Mouse (Mus musculus): ENCODE measurements around the gene Rap1gap2.

- TF ChIP-seq CTCF (IDR thresholded peaks at IDR 0.05; ENCODE audit: extremely low read depth, insufficient read depth, low read length) (no peak), POLR2A (IDR thresholded peaks at IDR 0.05; ENCODE audit: extremely low read depth, insufficient read depth, low read length) (no peak)
Measured at GRCm38 (mm10) chr11:74445591-74445990, 165.1 kb downstream of the Rap1gap2 start.

Measured in cortical plate, adult 2 months (tissue).